Mouse (Mus musculus): ENCODE measurements around the gene Traf3ip3. TPM values are rescaled to one million over a fixed set of nuclear protein-coding genes. Genes with fewer than 3 reads are reported as not detected.

Traf3ip3 gene
- 488 TPM for total RNA-seq (2023)

GRCm38 (mm10) chr1:193201383-193201778, at the start of gene Traf3ip3:
TSS of gene Traf3ip3 (minus strand) at chr1:193201703.

GRCm38 (mm10) chr1:193207503-193207902, 6.0 kb upstream of the Traf3ip3 start, which contains the start of gene Lamb3:
TSS of gene Lamb3 (plus strand) at chr1:193207699.

GRCm38 (mm10) chr1:193167746-193168145, 33.8 kb downstream of the Traf3ip3 start, which contains the start of gene A130010J15Rik:
TSS of gene A130010J15Rik (plus strand) at chr1:193168046.

GRCm38 (mm10) chr1:193152872-193153271, 48.6 kb downstream of the Traf3ip3 start, which contains the start of gene Irf6:
TSS of gene Irf6 (plus strand) at chr1:193153111.

GRCm38 (mm10) chr1:193129786-193130455, 71.6 kb downstream of the Traf3ip3 start, which contains the start of gene Diexf:
TSS of gene Diexf (minus strand) at chr1:193130272.

Other genes starting within 250 kb of the Traf3ip3 start
- gene Syt14, start 165.9 kb downstream of the Traf3ip3 start, total RNA-seq (2023), result 0.52 TPM
- gene Diexf, start 71.4 kb downstream of the Traf3ip3 start, total RNA-seq (2023), result 70.0 TPM
- gene Irf6, start 48.6 kb downstream of the Traf3ip3 start, total RNA-seq (2023), result 9.8 TPM
- gene A130010J15Rik, start 33.7 kb downstream of the Traf3ip3 start, total RNA-seq (2023), result 4.0 TPM
- gene Lamb3, start 6.0 kb upstream of the Traf3ip3 start, total RNA-seq (2023), result 20.6 TPM
- 58.7 TPM for gene Hsd11b1, start 62.4 kb upstream of the Traf3ip3 start, total RNA-seq (2023)
- 1.7 TPM for gene G0s2, start 71.5 kb upstream of the Traf3ip3 start, total RNA-seq (2023)
- gene Camk1g, start 168.6 kb upstream of the Traf3ip3 start, total RNA-seq (2023), result not detected

Measured in CD8-positive naive resting alpha-beta T cell, adult 57 days (primary cell).